In genomic region chr2:92205010-92205639, GRCm38 (mm10) we compare ENCODE assay signal across 23 mouse cellular contexts.
DNase-seq lines count a peak whose midpoint lies in the region; ATAC-seq lines count a peak whose summit lies in the region.
"Had no signal": no experiment of that assay in that cellular context is flagged by ENCODE, and none has a peak within 500 bp of the region (broad histone marks: within the 10 kb centered on the region; RNA-seq: fewer than 3 reads in every experiment).

No protein-coding gene starts in this region.

- H3K4me1 ChIP-seq in forebrain, embryonic 10.5 days: peaks cover 33% of the 10 kb centered on the region
- peaks cover 28% of the 10 kb centered on the region for H3K4me1 ChIP-seq in forebrain, embryonic 13.5 days
- peaks cover 22% of the 10 kb centered on the region for H3K4me1 ChIP-seq in heart, embryonic 12.5 days (replicated peaks)

- no peaks in the 10 kb centered on the region for H3K9me3 ChIP-seq in forebrain, embryonic 10.5 days
- H3K9me3 ChIP-seq in forebrain, embryonic 13.5 days (replicated peaks): no peaks in the 10 kb centered on the region
- H3K9me3 ChIP-seq in heart, embryonic 12.5 days (replicated peaks): no peaks in the 10 kb centered on the region
- H3K9me3 ChIP-seq: heart, embryonic 10.5 days; limb, embryonic 13.5 days; liver, embryonic 13.5 days; midbrain, embryonic 12.5 days; neural tube, embryonic 15.5 days had no signal

- H3K27me3 ChIP-seq in forebrain, embryonic 10.5 days (ENCODE audit: poor library complexity, severe bottlenecking): no peaks in the 10 kb centered on the region
- no peaks in the 10 kb centered on the region for H3K27me3 ChIP-seq in forebrain, embryonic 13.5 days
- no peaks in the 10 kb centered on the region for H3K27me3 ChIP-seq in heart, embryonic 12.5 days (replicated peaks)
- H3K27me3 ChIP-seq: limb, embryonic 13.5 days; liver, embryonic 13.5 days; midbrain, embryonic 12.5 days; neural tube, embryonic 15.5 days had no signal

- no peak overlapping the region for H3K9ac ChIP-seq in forebrain, embryonic 13.5 days
- H3K9ac ChIP-seq in heart, embryonic 12.5 days: no peak overlapping the region
- H3K9ac ChIP-seq: hindbrain, embryonic 14.5 days; limb, embryonic 13.5 days; liver, embryonic 13.5 days; lung, embryonic 14.5 days; midbrain, embryonic 12.5 days; neural tube, embryonic 15.5 days had no signal

- no peak for ATAC-seq in forebrain, embryonic 13.5 days
- ATAC-seq in inflammation-experienced regulatory T-cells, adult 6 months: peak; percentile 79
- no peak for ATAC-seq in heart, embryonic 12.5 days (ENCODE audit: insufficient number of reproducible peaks, low FRiP score)
- ATAC-seq: intestine, embryonic 16.5 days had no signal

- no peak overlapping the region for H3K4me3 ChIP-seq in forebrain, embryonic 10.5 days
- H3K4me3 ChIP-seq in forebrain, embryonic 13.5 days: no peak overlapping the region
- no peak overlapping the region for H3K4me3 ChIP-seq in heart, embryonic 12.5 days
- H3K4me3 ChIP-seq: heart, embryonic 10.5 days; limb, embryonic 13.5 days; liver, embryonic 13.5 days; midbrain, embryonic 12.5 days; neural tube, embryonic 15.5 days had no signal

- WGBS in forebrain, embryonic 10.5 days: 77% methylated on average over 5 of the region's 5 CpGs
- 54% methylated on average over 5 of the region's 5 CpGs for WGBS in forebrain, embryonic 13.5 days
- WGBS in heart, embryonic 12.5 days: 86% methylated on average over 5 of the region's 5 CpGs

- no peak for DNase-seq in forebrain, embryonic 10.5 days (ENCODE audit: extremely low spot score, low spot score)
- peak; percentile 16 for DNase-seq in thymus, postnatal 0 days (ENCODE audit: low spot score)
- DNase-seq in thymus, adult 18-20 months: no peak
- DNase-seq in frontal cortex, postnatal 25 days (ENCODE audit: low spot score in 2 of 2): no peak
- DNase-seq in adrenal gland, postnatal 10 days: no peak
- DNase-seq: adrenal gland, adult 8-10 months; cerebellum, postnatal 10 days; embryo, embryonic 11 days; gastrocnemius, postnatal 36 days; heart, postnatal 10 days; liver, embryonic 13.5 days; lung, embryonic 14.5 days; thymus, postnatal 4 days had no signal

- no peak overlapping the region for H3K4me2 ChIP-seq in forebrain, embryonic 13.5 days
- H3K4me2 ChIP-seq in heart, embryonic 12.5 days: no peak overlapping the region
- H3K4me2 ChIP-seq: hindbrain, embryonic 14.5 days; limb, embryonic 13.5 days; liver, embryonic 13.5 days; lung, embryonic 14.5 days; midbrain, embryonic 12.5 days; neural tube, embryonic 15.5 days had no signal

- H3K36me3 ChIP-seq in forebrain, embryonic 10.5 days (replicated peaks): peaks cover 1% of the 10 kb centered on the region; the same call in 1 of the 2 replicates
- no peaks in the 10 kb centered on the region for H3K36me3 ChIP-seq in forebrain, embryonic 13.5 days (ENCODE audit: poor library complexity, severe bottlenecking)
- H3K36me3 ChIP-seq in heart, embryonic 12.5 days: no peaks in the 10 kb centered on the region
- H3K36me3 ChIP-seq: heart, embryonic 10.5 days; liver, embryonic 13.5 days; midbrain, embryonic 12.5 days; neural tube, embryonic 15.5 days had no signal

- H3K27ac ChIP-seq in forebrain, embryonic 10.5 days: 0 out of 2 replicates have a peak overlapping the region, but pooled peaks have one; percentile 30
- no peak overlapping the region for H3K27ac ChIP-seq in forebrain, embryonic 13.5 days
- no peak overlapping the region for H3K27ac ChIP-seq in heart, embryonic 12.5 days (ENCODE audit: poor library complexity, severe bottlenecking)
- H3K27ac ChIP-seq: heart, embryonic 10.5 days; hindbrain, embryonic 14.5 days; limb, embryonic 13.5 days; liver, embryonic 13.5 days; macrophage; midbrain, embryonic 12.5 days; neural tube, embryonic 15.5 days had no signal
